Mouse (Mus musculus) CH12.LX (cell line): Measurements from ENCODE around the gene Stat1. TPM values are rescaled to one million over a fixed set of nuclear protein-coding genes. Genes with fewer than 3 reads are reported as not detected.

Experiments used
- DNase-seq: peaks from one replicate; pipeline ENCODE4 v3.0.0-alpha.2; 2013; ENCODE audit errors: extremely low read depth
- H3K27ac ChIP-seq: 2 replicates; pipeline ENCODE4 v1.5.1; 2012; ENCODE audit warnings: low read depth, mild to moderate bottlenecking, control low read depth, moderate library complexity; ENCODE audit not compliant: insufficient read depth
- H3K27me3 ChIP-seq: replicated peaks from 2 replicates; pipeline ENCODE3; 2012; ENCODE audit warnings: inconsistent platforms
- H3K36me3 ChIP-seq, 2 experiments: replicated peaks in 1 of 2; 2 replicates each; pipeline versions ENCODE3 to v1.6.1; 2012; ENCODE audit warnings: inconsistent platforms in 1 of 2, low read length in 1 of 2, mild to moderate bottlenecking in 1 of 2, mixed read lengths in 1 of 2, moderate library complexity in 1 of 2; ENCODE audit not compliant: control insufficient read depth in 1 of 2, insufficient read depth in 1 of 2
- H3K4me1 ChIP-seq, 2 experiments: 2 replicates each; pipeline ENCODE4 v1.6.1; 2012; ENCODE audit warnings: inconsistent platforms in 1 of 2, moderate library complexity in 1 of 2; ENCODE audit not compliant: insufficient read depth in 2 of 2, control insufficient read depth in 1 of 2
- H3K4me2 ChIP-seq: 2 replicates; pipeline ENCODE4 v1.6.1; 2012; ENCODE audit warnings: low read depth, mild to moderate bottlenecking, control low read depth; ENCODE audit not compliant: poor library complexity, insufficient read depth, severe bottlenecking
- H3K4me3 ChIP-seq, 3 experiments: fragments of 150-350 bp in 1 of 3; sonication (generic) in 1 of 3; replicated peaks in 1 of 3; 2 replicates each; pipeline versions ENCODE3 to v1.5.1; 2011 to 2012; ENCODE audit warnings: low read depth in 2 of 3, low read length in 2 of 3, mild to moderate bottlenecking in 2 of 3, moderate library complexity in 2 of 3, control low read depth in 1 of 3, improper control_type of control experiment in 1 of 3, inconsistent platforms in 1 of 3, mixed read lengths in 1 of 3; ENCODE audit not compliant: poor library complexity in 1 of 3
- H3K79me2 ChIP-seq: replicated peaks from 2 replicates; pipeline ENCODE4 v1.6.1; 2012; ENCODE audit warnings: mild to moderate bottlenecking, moderate library complexity; ENCODE audit not compliant: control insufficient read depth, poor library complexity, insufficient read depth, severe bottlenecking; ENCODE audit errors: extremely low read depth
- H3K9ac ChIP-seq: 2 replicates; pipeline ENCODE4 v1.6.1; 2012; ENCODE audit warnings: low read depth, mild to moderate bottlenecking, control low read depth, moderate library complexity; ENCODE audit not compliant: insufficient read depth
- H3K9me3 ChIP-seq: replicated peaks from 2 replicates; pipeline ENCODE3; 2012; ENCODE audit warnings: low read length, inconsistent platforms, mixed read lengths
- BHLHE40 ChIP-seq: IDR thresholded peaks from 2 replicates; pipeline ENCODE4 v1.6.1; 2011; ENCODE audit warnings: mild to moderate bottlenecking, low read depth, low read length, improper control_type of control experiment
- CHD2 ChIP-seq: IDR thresholded peaks from 2 replicates; pipeline ENCODE4 v1.6.1; 2011; ENCODE audit warnings: low read length, improper control_type of control experiment
- CTCF ChIP-seq, 2 experiments: IDR thresholded peaks in 1 of 2; conservative IDR thresholded peaks in 1 of 2; 2 replicates each; pipeline ENCODE4 v1.5.1; 2011 to 2012; ENCODE audit warnings: low read depth in 2 of 2, low read length in 2 of 2, improper control_type of control experiment in 1 of 2, inconsistent platforms in 1 of 2, mild to moderate bottlenecking in 1 of 2, moderate library complexity in 1 of 2
- ELF1 ChIP-seq: IDR thresholded peaks from 2 replicates; pipeline ENCODE4 v1.6.1; 2014; ENCODE audit warnings: low read depth, mild to moderate bottlenecking, inconsistent platforms, low read length, improper control_type of control experiment
- ETS1 ChIP-seq: conservative IDR thresholded peaks from 2 replicates; pipeline ENCODE4 v1.6.1; 2012; ENCODE audit warnings: low read depth, mild to moderate bottlenecking, inconsistent platforms, low read length, improper control_type of control experiment, moderate library complexity
- GABPA ChIP-seq: IDR thresholded peaks from 2 replicates; pipeline ENCODE4 v1.6.1; 2012; ENCODE audit warnings: low read depth, low read length, improper control_type of control experiment, inconsistent platforms; ENCODE audit not compliant: insufficient replicate concordance
- HCFC1 ChIP-seq: IDR thresholded peaks from 2 replicates; pipeline ENCODE4 v1.6.1; 2012; ENCODE audit warnings: low read depth, mild to moderate bottlenecking, inconsistent platforms, low read length, improper control_type of control experiment
- IRF4 ChIP-seq: IDR thresholded peaks from 2 replicates; pipeline ENCODE4 v1.6.1; 2014; ENCODE audit warnings: low read depth, mild to moderate bottlenecking, inconsistent platforms, low read length, improper control_type of control experiment
- JUN ChIP-seq: IDR thresholded peaks from 2 replicates; pipeline ENCODE4 v1.6.1; 2011; ENCODE audit warnings: low read depth, mild to moderate bottlenecking, low read length, improper control_type of control experiment, moderate library complexity; ENCODE audit not compliant: insufficient read depth
- JUND ChIP-seq: conservative IDR thresholded peaks from 2 replicates; pipeline ENCODE4 v1.6.1; 2011; ENCODE audit warnings: low read depth, low read length, improper control_type of control experiment
- KAT2A ChIP-seq: IDR thresholded peaks from 2 replicates; pipeline ENCODE4 v1.6.1; 2012; ENCODE audit warnings: low read length, improper control_type of control experiment, inconsistent platforms; ENCODE audit not compliant: insufficient replicate concordance
- MAFK ChIP-seq: IDR thresholded peaks from 2 replicates; pipeline ENCODE4 v1.6.1; 2011; ENCODE audit warnings: low read length, improper control_type of control experiment; ENCODE audit not compliant: insufficient replicate concordance
- MAX ChIP-seq: IDR thresholded peaks from 2 replicates; pipeline ENCODE4 v1.6.1; 2011; ENCODE audit warnings: low read length, improper control_type of control experiment
- MAZ ChIP-seq: IDR thresholded peaks from 2 replicates; pipeline ENCODE4 v1.6.1; 2012; ENCODE audit warnings: low read depth, mild to moderate bottlenecking, inconsistent platforms, low read length, improper control_type of control experiment, moderate library complexity
- MEF2A ChIP-seq: IDR thresholded peaks from 2 replicates; pipeline ENCODE4 v1.6.1; 2014; ENCODE audit warnings: low read depth, mild to moderate bottlenecking, inconsistent platforms, low read length, improper control_type of control experiment, borderline replicate concordance
- MXI1 ChIP-seq: IDR thresholded peaks from 2 replicates; pipeline ENCODE4 v1.6.1; 2011; ENCODE audit warnings: mild to moderate bottlenecking, low read depth, low read length, improper control_type of control experiment
- MYC ChIP-seq: IDR thresholded peaks from 2 replicates; pipeline ENCODE4 v1.6.1; 2011; ENCODE audit warnings: low read depth, mild to moderate bottlenecking, improper control_type of control experiment, low read length
- NELFE ChIP-seq: IDR thresholded peaks from 2 replicates; pipeline ENCODE4 v1.6.1; 2011; ENCODE audit warnings: low read depth, low read length, improper control_type of control experiment
- NRF1 ChIP-seq: IDR thresholded peaks from 2 replicates; pipeline ENCODE4 v1.6.1; 2014; ENCODE audit warnings: low read depth, mild to moderate bottlenecking, inconsistent platforms, low read length, improper control_type of control experiment, moderate library complexity
- PAX5 ChIP-seq: IDR thresholded peaks from 2 replicates; pipeline ENCODE4 v1.6.1; 2012; ENCODE audit warnings: low read length, inconsistent platforms, mixed read lengths
- POLR2A ChIP-seq: IDR thresholded peaks from 2 replicates; pipeline ENCODE4 v1.6.1; 2011; ENCODE audit warnings: low read depth, mild to moderate bottlenecking, improper control_type of control experiment, low read length
- POLR2AphosphoS2 ChIP-seq: IDR thresholded peaks from 2 replicates; pipeline ENCODE4 v1.6.1; 2011; ENCODE audit warnings: low read depth, low read length, improper control_type of control experiment
- RAD21 ChIP-seq: IDR thresholded peaks from 2 replicates; pipeline ENCODE4 v1.6.1; 2011; ENCODE audit warnings: low read depth, mild to moderate bottlenecking, low read length, improper control_type of control experiment, moderate library complexity
- RCOR1 ChIP-seq: conservative IDR thresholded peaks from 2 replicates; pipeline ENCODE4 v1.6.1; 2012; ENCODE audit warnings: low read depth, mild to moderate bottlenecking, inconsistent platforms, low read length, improper control_type of control experiment
- SIN3A ChIP-seq: IDR thresholded peaks from 2 replicates; pipeline ENCODE4 v1.6.1; 2012; ENCODE audit warnings: low read length, improper control_type of control experiment, inconsistent platforms
- TBP ChIP-seq: conservative IDR thresholded peaks from 2 replicates; pipeline ENCODE4 v1.6.1; 2011; ENCODE audit warnings: low read depth, low read length, improper control_type of control experiment
- TCF12 ChIP-seq: IDR thresholded peaks from 2 replicates; pipeline ENCODE4 v1.6.1; 2014; ENCODE audit warnings: low read depth, mild to moderate bottlenecking, inconsistent platforms, low read length, improper control_type of control experiment
- UBTF ChIP-seq: IDR thresholded peaks from 2 replicates; pipeline ENCODE4 v1.6.1; 2012; ENCODE audit warnings: low read depth, mild to moderate bottlenecking, inconsistent platforms, low read length, improper control_type of control experiment, moderate library complexity
- USF2 ChIP-seq: conservative IDR thresholded peaks from 2 replicates; pipeline ENCODE4 v1.6.1; 2011; ENCODE audit warnings: low read depth, low read length, improper control_type of control experiment
- ZC3H11A ChIP-seq: IDR thresholded peaks from 2 replicates; pipeline ENCODE4 v1.6.1; 2012; ENCODE audit warnings: low read depth, mild to moderate bottlenecking, inconsistent platforms, low read length, improper control_type of control experiment
- ZKSCAN1 ChIP-seq: IDR thresholded peaks from 2 replicates; pipeline ENCODE4 v1.6.1; 2012; ENCODE audit warnings: low read depth, inconsistent platforms, low read length, improper control_type of control experiment, borderline replicate concordance
- ZMIZ1 ChIP-seq: IDR thresholded peaks from 2 replicates; pipeline ENCODE4 v1.6.1; 2012; ENCODE audit warnings: low read depth, mild to moderate bottlenecking, inconsistent platforms, low read length, improper control_type of control experiment
- ZNF384 ChIP-seq: IDR thresholded peaks from 2 replicates; pipeline ENCODE4 v1.6.1; 2012; ENCODE audit warnings: low read depth, low read length, improper control_type of control experiment, inconsistent platforms
- dilution Hi-C: fragments of 300-500 bp; cut with MboI; formaldehyde crosslinking; loops from 2 replicates; pipeline ENCODE4 v1.14.3; 2020; ENCODE audit warnings: low sequenced_read_pairs; ENCODE audit not compliant: extremely low pct_unique_long_range_greater_than_20kb, extremely low pct_ligation_motif_present
- in situ Hi-C: fragments of 300-500 bp; cut with MboI; formaldehyde crosslinking; loops from 3 replicates; pipeline ENCODE4 v1.14.3; 2019; ENCODE audit warnings: low sequenced_read_pairs, low pct_ligation_motif_present, low pct_unique_long_range_greater_than_20kb, mixed read lengths
- polyA plus RNA-seq: library from polyadenylated mRNA; unstranded; fragments of >175 nt; gene quantifications from 2 replicates; pipeline ENCODE4 v1.2.1, GENCODE M21; 2012; ENCODE audit warnings: low read depth; ENCODE audit not compliant: insufficient read length
- total RNA-seq, 2 experiments: library from RNA; depleted of rRNA; stranded (reverse); fragments of 300-350 nt in 1 of 2; fragments of >200 nt in 1 of 2; gene quantifications; 2 replicates each; pipeline ENCODE4 v1.2.3; 2012 to 2014

Gene Stat1
- total and polyA plus RNA-seq, 3 experiments = 101 to 179 (median 143) TPM

DNA sequence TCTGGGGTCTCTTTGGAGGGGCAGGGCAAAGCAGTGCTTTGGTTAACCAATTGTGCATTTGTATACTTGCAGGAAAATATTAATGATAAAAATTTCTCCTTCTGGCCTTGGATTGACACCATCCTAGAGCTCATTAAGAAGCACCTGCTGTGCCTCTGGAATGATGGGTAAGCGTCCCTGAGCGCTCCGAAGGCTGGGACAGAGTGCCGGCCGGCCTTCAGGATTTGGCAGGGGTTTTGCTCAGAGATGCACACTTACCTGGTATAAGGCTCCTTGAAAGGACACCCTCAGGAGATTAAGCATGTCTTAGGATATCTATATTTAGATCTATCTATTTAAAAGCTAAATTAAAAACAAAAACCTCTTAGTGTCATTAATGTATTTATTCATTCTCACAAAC lies 31.9 kb downstream of the Stat1 start:
- H3K79me2 ChIP-seq = no peaks in the 10 kb centered on the region; the same call in 1 of the 2 replicates
- H3K4me1 ChIP-seq = peaks cover 6 to 48% of the 10 kb centered on the region in 2 experiments; a peak in 2 of 4 replicates
- no peak overlapping the region for H3K4me2 ChIP-seq
- H3K4me3 ChIP-seq = no peak overlapping the region
- no peak for DNase-seq
- in situ Hi-C loops (no loop called here), dilution Hi-C loops (no loop called here)
- no peaks in the 10 kb centered on the region for H3K27me3 ChIP-seq
- TF ChIP-seq GABPA (no peak), ZMIZ1 (no peak), RCOR1 (no peak), POLR2A (no peak), NRF1 (no peak), MAZ (no peak), ZKSCAN1 (no peak), MYC (no peak), NELFE (no peak), ZC3H11A (no peak), UBTF (no peak), MEF2A (no peak), IRF4 (no peak), TCF12 (no peak), CTCF (conservative IDR thresholded peaks at IDR 0.05 in 1 of 2, IDR thresholded peaks at IDR 0.05 in 1 of 2; ENCODE audit: low read depth in 2 of 2, low read length in 2 of 2) (no peak), PAX5 (no peak), CHD2 (no peak), POLR2AphosphoS2 (no peak), MAFK (no peak), TBP (no peak)
- H3K27ac ChIP-seq = no peak overlapping the region
- H3K9me3 ChIP-seq = no peaks in the 10 kb centered on the region
- no peak overlapping the region for H3K9ac ChIP-seq
- H3K36me3 ChIP-seq = peaks cover 91 to 96% of the 10 kb centered on the region in 2 experiments

DNA sequence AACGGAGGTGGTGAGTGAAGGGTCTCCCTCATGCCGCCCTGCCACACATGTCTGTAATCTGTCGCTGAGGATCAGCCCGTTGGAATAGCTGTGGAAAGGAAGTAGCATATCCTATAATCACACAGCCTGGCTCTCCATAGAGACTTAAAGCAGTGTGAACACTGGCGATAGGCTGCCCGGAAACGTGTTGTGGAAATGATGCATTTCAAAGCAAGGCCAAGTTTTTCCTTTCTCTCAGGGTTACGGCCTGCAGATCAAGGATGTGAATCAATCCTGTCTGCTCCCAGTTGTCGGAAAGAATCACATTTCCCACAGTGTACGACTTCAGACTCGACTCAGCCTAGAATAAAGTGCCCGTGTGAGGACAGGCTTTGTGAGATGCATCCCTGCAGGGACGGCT lies 33.1 kb downstream of the Stat1 start:
- TF ChIP-seq BHLHE40 (no peak), NELFE (no peak), ZNF384 (no peak), MAX (no peak), RCOR1 (no peak), MEF2A (no peak), CHD2 (no peak), IRF4 (no peak), POLR2AphosphoS2 (no peak), MXI1 (no peak), JUN (no peak), ELF1 (no peak), SIN3A (no peak), RAD21 (no peak), JUND (no peak), ETS1 (no peak), USF2 (no peak), KAT2A (no peak), HCFC1 (no peak)
- Histone ChIP-seq H3K4me3 (no peak overlapping the region), H3K79me2 (no peaks in the 10 kb centered on the region; the same call in 1 of the 2 replicates), H3K9me3 (no peaks in the 10 kb centered on the region), H3K27me3 (no peaks in the 10 kb centered on the region), H3K27ac (no peak overlapping the region), H3K9ac (no peak overlapping the region), H3K4me1 (peaks cover 4 to 38% of the 10 kb centered on the region in 2 experiments; a peak in 2 of 4 replicates), H3K36me3 (peaks cover 92 to 100% of the 10 kb centered on the region in 2 experiments), H3K4me2 (no peak overlapping the region)
- dilution Hi-C loops = no loop called here
- DNase-seq = no peak
- in situ Hi-C loops = no loop called here
